Mouse (Mus musculus) lung, embryonic 16.5 days (tissue): ENCODE measurements around the gene Meis2. TPM values are rescaled to one million over a fixed set of nuclear protein-coding genes. Genes with fewer than 3 reads are reported as not detected.

Experiments
- ATAC-seq: fragments of 200-750 bp; cut with Nextera tagmentation; 2 replicates; pipeline ENCODE4 v1.8.0; 2017; ENCODE audit warnings: low read depth, mild to moderate bottlenecking, moderate library complexity
- H3K27ac ChIP-seq: fragments of 300-500 bp; sonication (generic); 2 replicates; pipeline ENCODE4 v1.5.1; 2014; ENCODE audit warnings: mild to moderate bottlenecking, control low read depth, low read length
- H3K27me3 ChIP-seq: fragments of 300-500 bp; sonication (generic); 2 replicates; pipeline ENCODE4 v1.6.1; 2014; ENCODE audit warnings: low read depth, low read length, mixed read lengths; ENCODE audit not compliant: control insufficient read depth, insufficient read depth
- H3K36me3 ChIP-seq: fragments of 300-500 bp; sonication (generic); 2 replicates; pipeline ENCODE4 v1.6.1; 2014; ENCODE audit warnings: low read length; ENCODE audit not compliant: control insufficient read depth, insufficient read depth
- H3K4me1 ChIP-seq: fragments of 300-500 bp; sonication (generic); replicated peaks from 2 replicates; pipeline ENCODE4 v1.6.1; 2014; ENCODE audit warnings: low read length, mixed read lengths; ENCODE audit not compliant: control insufficient read depth, insufficient read depth
- H3K4me2 ChIP-seq: fragments of 300-500 bp; sonication (generic); 2 replicates; pipeline ENCODE4 v1.6.1; 2014; ENCODE audit warnings: low read depth, low read length, control low read depth
- H3K4me3 ChIP-seq: fragments of 300-500 bp; sonication (generic); 2 replicates; pipeline ENCODE4 v1.5.1; 2014; ENCODE audit warnings: mild to moderate bottlenecking, low read length, control low read depth
- H3K9ac ChIP-seq: fragments of 300-500 bp; sonication (generic); 2 replicates; pipeline ENCODE4 v1.6.1; 2014; ENCODE audit warnings: low read length, control low read depth
- H3K9me3 ChIP-seq: fragments of 300-500 bp; sonication (generic); 2 replicates; pipeline ENCODE4 v1.6.1; 2016; ENCODE audit warnings: low read length; ENCODE audit not compliant: control insufficient read depth
- WGBS: fragments of 180-500 bp; shearing (Covaris S2); extraction: QIAGEN DNeasy Blood & Tissue Kit; methylation state at CpG from one replicate; pipeline ENCODE4 v1.1.7; 2014; 5-methylcytosine and 5-hydroxymethylcytosine counted together
- polyA plus RNA-seq: library from polyadenylated mRNA; unstranded; fragments of >200 nt; fragmentation: Nextera tagmentation; extraction: Ambion mirVana; gene quantifications from 2 replicates; pipeline ENCODE4 v1.2.1, GENCODE M21; 2015

Gene Meis2
- polyA plus RNA-seq, 1 experiment from 2014 or later = 24.2 TPM

- Histone ChIP-seq H3K9ac (no peak overlapping the region), H3K9me3 (no peaks in the 10 kb centered on the region), H3K27ac (no peak overlapping the region), H3K4me2 (no peak overlapping the region), H3K4me1 (peaks cover 5% of the 10 kb centered on the region; the same call in 1 of the 2 replicates), H3K36me3 (no peaks in the 10 kb centered on the region), H3K27me3 (no peaks in the 10 kb centered on the region), H3K4me3 (no peak overlapping the region)
- no peak for ATAC-seq
- WGBS = 49% methylated on average over 9 of the region's 9 CpGs
Observed at GRCm38 (mm10) chr2:115884184-115884583, 181.5 kb downstream of the Meis2 start.

- ATAC-seq = no peak
- H3K36me3 ChIP-seq = no peaks in the 10 kb centered on the region
Observed at GRCm38 (mm10) chr2:115883520-115883919, 182.1 kb downstream of the Meis2 start.

GRCm38 (mm10) chr2:115875802-115876531, 189.7 kb downstream of the Meis2 start:
- peak; percentile 76; the same call in 1 of the 2 replicates for ATAC-seq
- no peak overlapping the region for H3K27ac ChIP-seq
- no peaks in the 10 kb centered on the region for H3K27me3 ChIP-seq
- H3K4me2 ChIP-seq = no peak overlapping the region
- 24% methylated on average over 8 of the region's 8 CpGs for WGBS
- no peak overlapping the region for H3K9ac ChIP-seq
- H3K4me3 ChIP-seq = no peak overlapping the region
- H3K36me3 ChIP-seq = no peaks in the 10 kb centered on the region
- H3K9me3 ChIP-seq = no peaks in the 10 kb centered on the region
- peaks cover 8% of the 10 kb centered on the region for H3K4me1 ChIP-seq

More at GRCm38 (mm10) chr2:115883520-115883919, 182.1 kb downstream of the Meis2 start:
- Histone ChIP-seq H3K4me2 (no peak overlapping the region), H3K4me3 (no peak overlapping the region), H3K27ac (no peak overlapping the region), H3K4me1 (peaks cover under 1% of the 10 kb centered on the region; the same call in 1 of the 2 replicates), H3K27me3 (no peaks in the 10 kb centered on the region), H3K9ac (no peak overlapping the region), H3K9me3 (no peaks in the 10 kb centered on the region)
- 54% methylated on average over 10 of the region's 10 CpGs for WGBS

GRCm38 (mm10) chr2:115872851-115873250, 192.8 kb downstream of the Meis2 start:
- H3K27ac ChIP-seq = no peak overlapping the region
- ATAC-seq = peak; percentile 45; the same call in 1 of the 2 replicates
- no peak overlapping the region for H3K4me3 ChIP-seq
- WGBS = 32% methylated on average over 2 of the region's 2 CpGs
- H3K27me3 ChIP-seq = no peaks in the 10 kb centered on the region
- H3K4me1 ChIP-seq = peaks cover 8% of the 10 kb centered on the region
- H3K36me3 ChIP-seq = no peaks in the 10 kb centered on the region
- H3K9me3 ChIP-seq = no peaks in the 10 kb centered on the region
- H3K9ac ChIP-seq = no peak overlapping the region
- no peak overlapping the region; the same call in 1 of the 2 replicates for H3K4me2 ChIP-seq

GRCm38 (mm10) chr2:115869966-115870365, 195.7 kb downstream of the Meis2 start:
- WGBS = 53% methylated on average over 2 of the region's 2 CpGs
- no peak overlapping the region for H3K27ac ChIP-seq
- ATAC-seq = no peak

GRCm38 (mm10) chr2:115860600-115861347, 204.9 kb downstream of the Meis2 start:
- Histone ChIP-seq H3K27ac (no peak overlapping the region), H3K9me3 (no peaks in the 10 kb centered on the region), H3K27me3 (peaks cover 23% of the 10 kb centered on the region), H3K36me3 (no peaks in the 10 kb centered on the region), H3K4me2 (peak overlapping the region; percentile 63), H3K9ac (peak overlapping the region; percentile 11; the same call in 1 of the 2 replicates), H3K4me1 (peaks cover 18% of the 10 kb centered on the region), H3K4me3 (peak overlapping the region; percentile 39)
- WGBS = 5% methylated on average over 25 of the region's 25 CpGs
- peak; percentile 62 for ATAC-seq

More at GRCm38 (mm10) chr2:115869966-115870365, 195.7 kb downstream of the Meis2 start:
- Histone ChIP-seq H3K4me3 (no peak overlapping the region), H3K36me3 (no peaks in the 10 kb centered on the region), H3K4me2 (no peak overlapping the region), H3K27me3 (no peaks in the 10 kb centered on the region), H3K9ac (no peak overlapping the region), H3K9me3 (no peaks in the 10 kb centered on the region), H3K4me1 (peaks cover 6% of the 10 kb centered on the region)

- H3K4me2 ChIP-seq = peak overlapping the region; percentile 63
- WGBS = 0% methylated on average over 15 of the region's 15 CpGs
- H3K36me3 ChIP-seq = no peaks in the 10 kb centered on the region
- H3K9ac ChIP-seq = peak overlapping the region; percentile 36
- H3K4me1 ChIP-seq = peaks cover 18% of the 10 kb centered on the region
- H3K9me3 ChIP-seq = no peaks in the 10 kb centered on the region
- no peak overlapping the region for H3K27ac ChIP-seq
- H3K27me3 ChIP-seq = peaks cover 24% of the 10 kb centered on the region
- peak overlapping the region; percentile 39 for H3K4me3 ChIP-seq
- ATAC-seq = peak; percentile 64
Observed at GRCm38 (mm10) chr2:115860141-115860480, 205.5 kb downstream of the Meis2 start.

GRCm38 (mm10) chr2:115859371-115860140, 206.1 kb downstream of the Meis2 start:
- peak; percentile 31; the same call in 1 of the 2 replicates for ATAC-seq
- Histone ChIP-seq H3K4me1 (peaks cover 18% of the 10 kb centered on the region), H3K4me2 (peak overlapping the region; percentile 63), H3K4me3 (peak overlapping the region; percentile 39), H3K27ac (no peak overlapping the region), H3K9me3 (no peaks in the 10 kb centered on the region), H3K36me3 (no peaks in the 10 kb centered on the region), H3K9ac (peak overlapping the region; percentile 18; the same call in 1 of the 2 replicates), H3K27me3 (peaks cover 29% of the 10 kb centered on the region)
- WGBS = 5% methylated on average over 27 of the region's 27 CpGs
